Mouse (Mus musculus) urinary bladder, postnatal 0 days (tissue): Measurements from ENCODE around the gene Crebzf. TPM values are rescaled to one million over a fixed set of nuclear protein-coding genes. Genes with fewer than 3 reads are reported as not detected.

Experiments
- polyA plus RNA-seq: library from polyadenylated mRNA; unstranded; fragments of >200 nt; fragmentation: Nextera tagmentation; extraction: Ambion mirVana; gene quantifications from 2 replicates; pipeline ENCODE4 v1.2.1, GENCODE M21; 2015

Gene Crebzf
- polyA plus RNA-seq: 14.4 and 18.7 TPM in 2 replicates

DNA sequence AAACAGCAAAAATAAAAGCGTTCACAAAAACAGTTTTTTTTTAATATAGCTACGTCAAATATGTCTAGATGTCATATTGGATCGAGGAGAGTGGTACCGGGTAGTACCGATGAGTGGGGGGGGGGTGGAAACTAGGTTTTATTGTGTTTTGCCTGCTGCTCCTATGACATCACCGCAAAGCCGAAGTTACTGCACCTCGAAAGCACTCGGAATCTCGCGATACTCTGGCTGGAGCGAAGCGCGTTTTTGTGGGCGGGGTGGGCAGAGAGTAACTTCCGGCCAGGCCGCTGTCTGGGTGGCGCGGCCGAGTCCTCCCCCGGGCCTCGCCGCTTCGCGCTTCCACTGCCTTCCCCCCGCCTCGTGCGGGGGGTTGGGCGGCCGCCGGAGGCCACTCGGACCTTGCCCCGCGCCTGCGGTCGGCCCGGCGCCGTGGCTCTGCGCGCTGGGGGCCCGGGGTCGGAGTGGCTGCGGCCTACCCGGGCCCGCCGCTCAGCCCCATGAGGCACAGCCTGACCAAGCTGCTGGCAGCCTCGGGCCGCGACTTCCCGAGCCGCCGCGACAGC is at the start of gene Crebzf:
Gene Crebzf, plus strand, starts transcription at position 212 of the 563 bp plus-strand sequence.

DNA sequence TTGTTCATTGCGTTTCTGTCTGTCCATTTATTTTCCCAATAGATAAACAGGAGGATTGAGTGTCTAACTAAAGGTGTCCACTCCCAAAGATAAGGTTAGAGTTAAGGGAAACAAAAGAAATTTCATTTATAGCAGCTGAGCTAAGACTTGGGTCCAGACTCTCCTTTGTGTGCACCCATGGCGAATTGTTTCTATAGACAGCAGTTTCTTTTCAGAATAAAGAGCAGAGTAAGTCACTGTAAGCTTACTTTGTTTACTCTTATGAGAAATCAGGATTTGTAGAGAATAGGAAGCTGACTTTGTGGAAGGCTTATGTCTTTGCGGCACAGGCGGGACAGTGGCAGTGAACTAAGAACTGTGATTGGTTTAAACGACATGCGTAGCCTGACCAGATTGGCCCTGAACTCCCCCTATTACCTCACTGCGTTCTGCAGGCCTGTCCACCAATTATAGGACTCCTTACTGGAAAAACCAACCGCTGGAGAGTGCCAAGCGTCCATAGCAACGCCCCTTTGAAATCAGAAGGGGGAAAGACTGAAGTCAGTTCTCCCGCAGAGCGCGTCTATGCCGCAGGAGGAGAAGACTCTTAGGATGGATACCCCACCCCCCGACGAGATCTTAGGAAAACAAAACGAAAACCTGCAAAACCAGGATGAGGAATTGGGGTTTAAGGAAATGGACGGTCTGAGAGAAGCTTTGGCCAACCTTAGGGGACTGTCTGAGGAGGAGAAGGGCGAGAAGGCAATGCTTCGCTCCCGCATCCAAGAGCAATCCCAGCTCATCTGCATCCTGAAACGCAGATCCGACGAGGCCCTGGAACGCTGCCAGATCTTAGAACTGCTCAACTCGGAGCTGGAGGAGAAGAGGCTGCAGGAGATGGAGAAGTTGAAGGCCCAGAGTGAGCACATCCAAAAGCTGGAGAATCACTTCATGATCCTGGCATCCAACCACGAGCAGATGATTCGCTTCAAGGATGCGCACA is 16.2 kb upstream of the Crebzf start, which contains the start of gene Ccdc89:
Gene Ccdc89, plus strand, starts transcription at position 558 of the 982 bp plus-strand sequence.

GRCm38 (mm10) chr7:90456845-90457468 is 14.4 kb downstream of the Crebzf start, which contains the start of gene Tmem126a:
Tmem126a (minus strand) TSS chr7:90457229.

GRCm38 (mm10) chr7:90475793-90476312 is 33.3 kb downstream of the Crebzf start, which contains the start of gene Tmem126b:
Tmem126b (minus strand) TSS chr7:90476001.

DNA sequence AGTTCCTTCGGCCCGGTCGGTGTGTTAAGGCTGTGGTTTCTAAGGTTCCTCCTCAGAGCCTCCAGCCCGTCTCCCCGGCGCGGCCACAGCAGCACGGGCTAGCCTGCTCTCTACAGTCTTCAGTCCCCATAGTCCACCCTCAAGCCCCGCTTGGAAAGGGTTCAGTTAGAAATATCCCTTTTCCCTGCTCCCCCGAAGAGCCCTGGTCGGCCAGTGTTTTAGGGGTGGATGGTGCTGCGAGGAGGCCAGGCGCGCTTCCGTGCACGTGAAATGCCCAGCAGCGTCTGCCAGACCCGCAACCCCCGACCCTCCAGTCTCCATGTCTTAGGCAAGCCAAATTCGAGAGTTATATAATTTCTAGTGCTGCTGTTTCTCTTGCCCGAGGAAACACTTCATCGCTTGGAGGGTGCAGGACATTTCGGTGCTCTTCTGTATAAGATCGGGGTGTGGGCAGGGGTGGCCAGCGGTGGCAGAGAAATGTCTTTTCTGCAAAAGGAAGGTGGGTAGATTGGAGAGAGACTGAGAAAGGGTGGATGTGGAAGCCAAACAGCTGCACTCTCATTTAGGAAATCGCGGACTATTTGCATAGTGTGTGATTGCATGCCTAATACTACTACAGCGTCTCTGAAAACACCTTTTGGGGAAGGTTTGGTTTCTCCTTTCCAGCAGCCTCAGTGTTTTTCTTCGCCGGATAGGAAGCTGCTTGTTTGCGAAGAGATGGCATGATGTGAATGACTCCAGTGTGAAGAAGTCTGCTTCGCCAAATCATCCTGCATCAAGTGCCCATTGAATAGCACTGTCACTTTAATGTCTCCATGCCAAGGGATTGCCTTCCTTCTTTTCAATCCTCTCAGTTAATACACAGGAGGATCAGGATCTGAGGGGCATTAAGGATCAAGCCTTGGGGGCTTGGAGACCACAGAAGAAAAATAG is 34.0 kb downstream of the Crebzf start, which contains the start of gene Dlg2:
Gene Dlg2, plus strand, starts transcription at position 360 of the 933 bp plus-strand sequence.

Other genes with a start within 250 kb of the Crebzf start
- gene Ccdc83, start 177.0 kb upstream of the Crebzf start, polyA plus RNA-seq: not detected in 2 replicates
- gene Sytl2, start 140.5 kb upstream of the Crebzf start, polyA plus RNA-seq: 25.7 and 36.3 TPM in 2 replicates
- gene Ccdc89, start 16.2 kb upstream of the Crebzf start, polyA plus RNA-seq: 0.48 and 0.55 TPM in 2 replicates
- gene Tmem126a, start 14.5 kb downstream of the Crebzf start, polyA plus RNA-seq: 83.1 and 90.3 TPM in 2 replicates
- 19.3 and 20.2 TPM in 2 replicates for gene Tmem126b, start 33.3 kb downstream of the Crebzf start, polyA plus RNA-seq
- 1.1 and 1.8 TPM in 2 replicates for gene Dlg2, start 33.9 kb downstream of the Crebzf start, polyA plus RNA-seq